Mouse (Mus musculus) layer of hippocampus, adult 18-20 months (tissue): ENCODE measurements around the gene Ptprd. TPM values are rescaled to one million over a fixed set of nuclear protein-coding genes. Genes with fewer than 3 reads are reported as not detected.
"Not testable (repeated sequence)": the region's sequence is repeated elsewhere in the genome, so short reads cannot be mapped to it uniquely, and the experiment has no call there.

ENCODE experiments used
- DNase-seq, 2 experiments: peaks; one replicate each; pipeline ENCODE4 v3.0.0; 2022; ENCODE audit warnings: low spot score in 2 of 2
- total RNA-seq, 2 experiments: library from RNA; stranded (reverse); gene quantifications; 2 replicates each; pipeline ENCODE4 v1.2.3; 2021

Gene Ptprd
- total RNA-seq, 2 experiments from 2014 or later: 138 to 145 TPM

GRCm38 (mm10) chr4:76076051-76076450, 2135.7 kb downstream of the Ptprd start:
- no peak for DNase-seq

- DNase-seq: no peak
Observed at GRCm38 (mm10) chr4:76073286-76073685, 2138.5 kb downstream of the Ptprd start.

GRCm38 (mm10) chr4:76071720-76072119, 2140.0 kb downstream of the Ptprd start:
- DNase-seq: no peak

- DNase-seq: no peak
Observed at GRCm38 (mm10) chr4:76056836-76057235, 2154.9 kb downstream of the Ptprd start.

- DNase-seq: no peak
Observed at GRCm38 (mm10) chr4:76045650-76046049, 2166.1 kb downstream of the Ptprd start.

GRCm38 (mm10) chr4:76044802-76045201, 2167.0 kb downstream of the Ptprd start:
- DNase-seq: no peak

- DNase-seq: not testable (repeated sequence)
Observed at GRCm38 (mm10) chr4:76037178-76037577, 2174.6 kb downstream of the Ptprd start.

GRCm38 (mm10) chr4:76025571-76026325, 2186.0 kb downstream of the Ptprd start:
- DNase-seq: no peak

GRCm38 (mm10) chr4:76024502-76024821, 2187.3 kb downstream of the Ptprd start:
- DNase-seq: no peak

- DNase-seq: no peak
Observed at GRCm38 (mm10) chr4:76023756-76024501, 2187.8 kb downstream of the Ptprd start.

GRCm38 (mm10) chr4:76021670-76022069, 2190.1 kb downstream of the Ptprd start:
- peak; percentile 11 to 46 for DNase-seq

GRCm38 (mm10) chr4:76015026-76015425, 2196.7 kb downstream of the Ptprd start:
- DNase-seq: no peak

GRCm38 (mm10) chr4:76014151-76014840, 2197.5 kb downstream of the Ptprd start:
- DNase-seq: no peak

- no peak for DNase-seq
Observed at GRCm38 (mm10) chr4:76008580-76008979, 2203.2 kb downstream of the Ptprd start.

GRCm38 (mm10) chr4:76007219-76007618, 2204.5 kb downstream of the Ptprd start:
- no peak for DNase-seq

GRCm38 (mm10) chr4:76006717-76007116, 2205.0 kb downstream of the Ptprd start:
- DNase-seq: no peak

GRCm38 (mm10) chr4:76004161-76004560, 2207.6 kb downstream of the Ptprd start:
- DNase-seq: no peak

GRCm38 (mm10) chr4:76000258-76000657, 2211.5 kb downstream of the Ptprd start:
- no peak for DNase-seq

- peak in 1 of 2 experiments; percentile 15 for DNase-seq
Observed at GRCm38 (mm10) chr4:75995841-75996240, 2215.9 kb downstream of the Ptprd start.

- peak in 1 of 2 experiments; percentile 30 for DNase-seq
Observed at GRCm38 (mm10) chr4:75994576-75994975, 2217.2 kb downstream of the Ptprd start.

GRCm38 (mm10) chr4:75993092-75993491, 2218.7 kb downstream of the Ptprd start:
- no peak for DNase-seq
